Mouse (Mus musculus) embryonic fibroblast, embryonic 13.5 days (primary cell): ENCODE data around the gene Ncor2.

Source experiments
- CTCF ChIP-seq: IDR thresholded peaks from 2 replicates; pipeline ENCODE4 v1.5.1; 2011; ENCODE audit warnings: mild to moderate bottlenecking, control low read depth, low read length, moderate library complexity, borderline replicate concordance; ENCODE audit not compliant: insufficient read depth
- POLR2A ChIP-seq: IDR thresholded peaks from 2 replicates; pipeline ENCODE4 v1.6.1; 2011; ENCODE audit warnings: low read depth, mild to moderate bottlenecking, control low read depth, low read length, moderate library complexity

DNA sequence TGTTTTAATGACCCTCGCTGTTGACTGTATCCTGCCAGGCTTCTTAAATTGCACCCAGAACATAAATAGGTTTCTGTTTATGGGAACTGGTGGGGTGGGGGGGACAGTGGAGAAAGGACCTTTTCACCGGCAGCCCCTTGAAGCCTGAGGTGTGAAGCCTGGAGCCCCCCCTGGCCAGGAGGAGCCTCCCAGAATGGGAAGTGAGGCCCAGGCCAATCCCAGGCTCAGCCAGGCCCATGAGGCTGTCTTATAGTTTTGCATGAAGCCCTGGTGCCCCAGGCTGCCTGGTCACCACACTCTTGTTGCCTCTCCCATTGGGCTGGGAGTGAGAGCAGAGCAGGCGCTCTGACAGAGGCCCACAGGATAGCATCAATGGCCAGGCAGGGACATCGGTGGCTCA is 181.1 kb downstream of the Ncor2 start:
- TF ChIP-seq POLR2A (no peak), CTCF (no peak)
